Mouse (Mus musculus): ENCODE results near the gene Oaf.

- TF ChIP-seq CTCF (conservative IDR thresholded peaks at IDR 0.05; ENCODE audit: low read length) (no peak), NANOG (IDR thresholded peaks at IDR 0.05; ENCODE audit: borderline replicate concordance, low read length) (no peak)
Measured at GRCm38 (mm10) chr9:43273735-43274134, 34.0 kb upstream of the Oaf start.

All from E14TG2a.4 (cell line).